Mouse (Mus musculus) G1E-ER4 (cell line): ENCODE measurements around the gene 4932414N04Rik. TPM values are rescaled to one million over a fixed set of nuclear protein-coding genes. Genes with fewer than 3 reads are reported as not detected.
"Not testable (repeated sequence)": the region's sequence is repeated elsewhere in the genome, so short reads cannot be mapped to it uniquely, and the experiment has no call there.

Experiments
- GATA1 ChIP-seq: IDR thresholded peaks from one replicate; pipeline ENCODE4 v1.8.0; 2012; ENCODE audit warnings: low read length, inconsistent platforms
- polyA plus RNA-seq: library from polyadenylated mRNA; stranded (reverse); fragments of >175 nt; gene quantifications from 2 replicates; pipeline ENCODE4 v1.2.3, GENCODE M21; 2012

Gene 4932414N04Rik
- polyA plus RNA-seq, result not detected in 2 replicates

- TF ChIP-seq GATA1, result not testable (repeated sequence)
Observed at GRCm38 (mm10) chr2:68656186-68656585, at the start of gene 4932414N04Rik. Gene 4932414N04Rik, plus strand, starts transcription at chr2:68656486.

GRCm38 (mm10) chr2:68732216-68732615 lies 75.9 kb downstream of the 4932414N04Rik start:
- TF ChIP-seq GATA1, result no peak

- TF ChIP-seq GATA1, result no peak
Observed at GRCm38 (mm10) chr2:68739772-68740739, 83.8 kb downstream of the 4932414N04Rik start.

- no peak for TF ChIP-seq GATA1
Observed at GRCm38 (mm10) chr2:68744599-68744998, 88.3 kb downstream of the 4932414N04Rik start.

DNA sequence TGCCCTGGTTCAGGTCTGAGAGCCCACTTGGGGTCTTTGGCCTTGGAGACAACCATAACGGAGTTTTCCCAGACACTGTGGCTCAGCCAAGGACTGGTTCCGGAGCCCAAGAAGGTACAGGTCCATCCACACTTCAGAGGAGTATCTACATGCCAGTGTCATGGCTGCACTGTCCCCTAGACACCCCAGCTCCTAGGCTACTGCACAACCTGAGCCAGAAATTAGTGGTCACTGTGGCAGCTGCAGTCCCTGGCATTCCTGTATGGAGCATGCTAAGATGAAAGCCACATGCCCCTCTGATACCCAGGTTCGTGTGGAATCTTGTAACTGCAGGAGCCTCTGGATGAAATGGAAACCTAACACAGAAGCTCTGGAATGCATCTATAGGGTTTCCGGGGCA lies 99.9 kb downstream of the 4932414N04Rik start:
- TF ChIP-seq GATA1, result no peak

DNA sequence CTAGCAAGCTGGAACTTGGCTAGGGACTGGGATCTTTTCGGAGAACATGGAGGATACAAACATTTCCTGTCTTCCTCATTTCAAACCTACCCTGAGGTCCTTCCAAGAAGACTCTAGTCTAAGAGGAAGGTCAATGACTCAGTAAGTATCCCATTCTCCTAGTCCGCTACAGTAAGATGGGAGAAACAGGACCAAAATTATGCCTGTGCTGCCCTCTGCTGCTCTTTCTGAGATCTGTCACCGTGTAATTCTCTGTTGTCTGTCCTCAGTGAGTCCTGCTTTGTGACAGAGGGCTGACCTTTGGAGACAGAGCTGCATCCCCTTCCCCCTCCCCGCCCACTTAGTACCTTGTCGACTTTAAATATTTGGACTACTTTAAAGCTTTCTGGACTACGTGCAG lies 100.5 kb downstream of the 4932414N04Rik start:
- no peak for TF ChIP-seq GATA1

GRCm38 (mm10) chr2:68765371-68765770 lies 109.1 kb downstream of the 4932414N04Rik start:
- TF ChIP-seq GATA1, result no peak

DNA sequence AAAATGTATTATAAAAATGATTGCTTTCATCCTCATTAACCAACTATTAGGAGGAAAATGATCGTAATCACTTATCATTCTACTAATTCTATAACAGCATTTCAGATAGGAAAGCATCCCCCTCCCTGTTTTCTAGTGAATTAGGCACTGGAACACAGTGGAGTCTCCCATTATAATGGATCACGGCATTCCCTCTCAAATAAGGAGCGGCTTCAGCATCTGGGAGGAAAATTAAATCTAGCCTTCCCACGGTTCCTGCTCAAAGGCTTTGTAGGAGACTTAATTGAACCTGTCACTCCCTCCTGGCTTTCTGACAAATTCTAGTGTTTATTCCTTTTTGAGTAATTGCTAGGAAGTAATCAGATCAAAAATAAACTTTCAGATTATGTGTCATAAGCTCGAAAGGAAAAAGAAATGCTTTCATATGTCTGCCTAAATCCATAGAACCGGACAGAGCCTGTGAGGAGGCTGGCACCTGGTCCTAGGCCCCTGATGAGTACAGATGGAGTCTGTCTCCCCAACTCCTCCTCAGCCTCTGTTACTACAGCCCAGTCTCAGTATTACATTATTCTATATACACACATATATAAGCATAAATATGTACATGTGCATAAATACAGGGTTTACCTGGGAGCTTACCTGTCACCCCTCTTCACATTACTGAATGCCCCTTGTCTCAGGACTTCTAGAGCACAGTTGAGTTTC lies 111.1 kb downstream of the 4932414N04Rik start:
- no peak for TF ChIP-seq GATA1

DNA sequence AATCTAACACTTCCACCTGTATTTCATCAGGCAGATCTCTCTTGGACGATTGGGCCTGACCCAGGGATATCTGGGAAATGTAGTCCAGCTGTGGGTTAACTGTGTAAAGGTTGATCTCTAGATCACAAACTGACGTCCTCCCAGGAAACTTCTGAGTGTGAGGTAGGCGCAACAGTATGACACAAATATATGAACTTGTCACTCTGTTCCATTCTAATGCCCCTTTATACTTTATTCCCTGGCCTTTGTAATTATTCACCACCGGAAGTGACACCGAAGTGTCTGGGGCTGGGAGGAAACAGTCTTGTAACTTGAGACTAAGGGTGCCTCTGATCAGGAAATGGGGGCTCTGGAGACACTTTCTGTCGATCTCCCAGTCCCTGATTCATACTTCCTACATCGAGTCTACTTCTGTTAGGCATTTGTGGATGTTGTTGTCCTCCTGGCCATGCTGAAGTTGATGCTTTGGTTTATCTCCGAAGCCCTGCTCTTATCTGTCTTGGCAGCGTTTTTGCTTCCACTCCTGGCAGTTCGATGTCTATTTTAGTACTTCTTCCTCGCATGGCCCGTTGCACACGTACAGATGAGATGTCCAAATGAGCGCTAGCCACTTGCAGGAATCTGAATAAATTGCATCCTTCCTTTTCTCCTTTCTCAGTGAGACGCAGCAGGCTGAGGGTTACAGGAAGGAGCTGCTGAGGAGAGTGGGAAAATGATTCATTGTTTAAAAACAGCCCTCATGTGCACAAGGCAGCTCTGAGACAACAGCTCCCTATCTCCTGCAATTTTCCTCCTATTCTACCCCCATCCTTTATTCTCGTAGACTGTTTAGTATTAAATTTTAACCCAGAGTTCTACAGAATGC lies 126.2 kb downstream of the 4932414N04Rik start:
- no peak for TF ChIP-seq GATA1

- no peak for TF ChIP-seq GATA1
Observed at GRCm38 (mm10) chr2:68784710-68785427, 128.6 kb downstream of the 4932414N04Rik start.

DNA sequence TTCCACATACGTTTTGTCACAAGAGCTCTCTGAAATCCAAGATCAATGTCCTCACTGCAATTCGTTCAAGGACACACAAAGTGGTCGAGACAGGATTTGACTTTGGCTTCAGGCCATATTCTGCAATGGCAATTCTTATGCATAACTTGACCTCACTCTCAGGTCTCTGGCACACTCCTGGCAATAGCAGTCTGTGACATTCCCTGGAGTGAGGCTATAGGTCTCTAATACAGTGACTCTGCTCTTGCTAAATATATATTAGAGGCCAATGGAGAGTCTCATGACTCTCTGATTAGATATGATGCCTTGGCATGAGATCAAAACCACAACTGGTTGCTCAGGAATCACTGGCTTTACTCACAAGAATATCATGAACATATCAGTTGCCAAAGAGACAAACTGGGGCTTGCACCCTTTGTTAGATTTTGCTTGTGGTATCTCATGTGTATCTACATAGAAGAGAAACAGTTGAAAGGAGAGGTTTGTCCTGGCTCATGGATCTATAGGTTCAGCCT lies 130.9 kb downstream of the 4932414N04Rik start:
- no peak for TF ChIP-seq GATA1

DNA sequence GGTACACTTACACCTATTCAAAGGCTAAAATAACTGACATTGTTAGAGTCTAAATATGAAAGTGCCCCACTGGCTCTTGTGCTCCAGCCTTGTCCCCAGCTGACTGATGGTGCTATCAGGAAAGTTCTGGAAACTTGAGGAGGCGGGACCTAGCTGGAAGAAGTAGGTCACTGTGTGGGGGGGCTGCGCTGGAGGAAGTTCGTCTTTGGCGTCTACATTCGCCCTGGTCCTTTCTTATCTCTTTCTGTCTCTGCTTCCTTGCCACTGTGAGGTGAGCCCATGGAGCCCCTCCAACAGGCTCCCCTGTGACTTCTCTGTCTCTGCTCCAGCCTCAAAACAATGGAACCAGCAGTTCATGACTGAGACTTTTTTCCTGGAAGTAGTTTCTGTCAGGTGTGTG lies 136.0 kb downstream of the 4932414N04Rik start:
- no peak for TF ChIP-seq GATA1

- no peak for TF ChIP-seq GATA1
Observed at GRCm38 (mm10) chr2:68793472-68793871, 137.2 kb downstream of the 4932414N04Rik start.

DNA sequence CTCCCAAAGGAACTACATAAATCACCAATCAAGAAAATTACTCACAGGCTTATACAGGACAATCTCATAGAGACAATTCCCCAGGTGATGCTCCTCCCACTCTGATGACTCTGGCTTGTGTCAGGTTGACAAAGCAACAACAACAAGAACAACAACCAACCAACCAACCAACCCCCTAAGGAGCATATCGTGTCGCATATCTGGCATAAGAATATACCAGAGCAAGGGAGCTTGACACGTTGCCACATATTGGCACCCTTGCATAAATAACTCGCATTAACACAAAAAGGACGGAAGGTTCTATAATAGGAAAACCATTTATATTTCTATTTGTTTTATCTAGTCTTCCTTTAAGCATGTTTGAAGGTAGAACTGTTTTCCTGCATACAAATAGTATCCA lies 137.9 kb downstream of the 4932414N04Rik start:
- TF ChIP-seq GATA1, result no peak

DNA sequence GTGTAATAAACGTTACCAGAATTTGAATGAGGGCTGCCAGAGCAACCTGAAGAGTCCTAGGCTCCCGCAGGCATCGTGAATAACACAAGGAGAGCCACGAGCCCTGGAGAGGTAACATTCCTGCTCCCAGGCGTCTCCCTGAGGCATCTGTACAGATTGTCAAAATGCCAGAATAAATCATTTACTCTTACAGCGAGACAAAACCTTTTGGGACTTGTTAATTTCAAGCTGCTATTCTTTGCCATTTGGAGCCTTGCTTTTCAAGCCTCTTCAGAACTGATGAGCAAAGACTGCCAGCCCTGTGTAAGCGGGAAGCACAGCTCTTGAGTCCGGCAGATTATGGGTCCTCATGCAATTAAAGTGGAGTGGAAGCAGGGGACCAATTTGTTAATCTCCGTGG lies 138.3 kb downstream of the 4932414N04Rik start:
- TF ChIP-seq GATA1, result no peak
